Mouse (Mus musculus): Measurements from ENCODE around the gene Tmem97.

- TF ChIP-seq CTCF (IDR thresholded peaks at IDR 0.05; ENCODE audit: low read depth, low read length) (no peak), TAL1 (conservative IDR thresholded peaks at IDR 0.05; ENCODE audit: low read depth, low read length) (no peak)
Measured at GRCm38 (mm10) chr11:78547718-78548460, 2.7 kb downstream of the Tmem97 start.

Data from G1E (cell line).